Mouse (Mus musculus): ENCODE data around the gene St8sia6.
"Not testable (repeated sequence)": the region's sequence is repeated elsewhere in the genome, so short reads cannot be mapped to it uniquely, and the experiment has no call there.

St8sia6 gene

DNA sequence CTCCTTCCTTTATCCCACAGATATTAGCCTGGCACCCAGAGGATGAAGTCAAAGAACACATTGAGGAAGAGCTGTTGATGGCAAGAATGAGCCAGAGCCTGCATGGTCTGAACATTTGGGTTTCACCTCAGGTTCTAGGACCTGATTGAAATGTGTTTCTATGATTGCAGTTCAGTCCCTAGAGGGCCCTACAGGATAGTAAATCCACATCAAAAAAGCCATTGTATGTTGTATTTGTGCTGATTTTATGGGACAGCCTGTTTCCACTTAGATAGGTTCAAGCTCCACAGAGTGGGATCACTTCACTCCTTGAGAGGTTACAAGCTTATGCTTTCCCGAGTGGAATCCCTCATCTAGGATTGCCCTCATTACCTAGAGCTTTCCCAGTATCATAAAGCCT lies 159.0 kb downstream of the St8sia6 start:
- DNase-seq (ENCODE audit: low spot score in 2 of 2): no peak

DNA sequence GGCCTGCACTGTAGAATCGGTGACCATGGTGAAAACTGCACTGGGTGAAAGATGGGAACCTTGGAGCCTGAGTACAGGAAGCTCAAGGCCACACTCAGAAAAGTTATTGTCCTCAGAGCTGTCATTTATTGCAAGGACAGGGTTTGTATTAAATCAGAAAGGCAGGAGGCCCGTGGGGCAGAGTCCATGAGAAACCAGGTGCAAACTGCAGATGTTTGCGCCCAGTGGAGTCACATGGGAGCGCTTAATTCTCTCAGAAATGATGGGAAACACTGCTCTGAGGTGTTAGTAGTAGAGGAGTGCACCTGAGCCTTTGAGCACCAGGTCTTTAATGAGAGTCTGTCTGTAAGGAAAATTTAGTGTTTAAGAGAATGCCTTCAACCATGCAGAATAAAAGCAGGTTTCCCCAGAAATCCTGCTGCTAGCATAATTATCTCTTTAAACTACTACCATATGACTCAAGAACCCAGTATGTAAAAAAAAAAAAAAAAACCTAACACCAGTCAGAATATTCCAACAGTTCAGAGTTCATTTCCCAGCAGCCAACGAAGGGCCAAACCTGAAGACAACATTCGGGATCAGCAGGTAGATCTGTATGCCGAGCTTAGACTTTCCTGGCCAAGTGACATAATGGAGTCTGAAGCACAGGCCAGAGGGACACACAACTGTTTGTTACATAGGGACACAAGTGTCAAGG lies 163.6 kb downstream of the St8sia6 start:
- DNase-seq (ENCODE audit: low spot score in 2 of 2): no peak

DNA sequence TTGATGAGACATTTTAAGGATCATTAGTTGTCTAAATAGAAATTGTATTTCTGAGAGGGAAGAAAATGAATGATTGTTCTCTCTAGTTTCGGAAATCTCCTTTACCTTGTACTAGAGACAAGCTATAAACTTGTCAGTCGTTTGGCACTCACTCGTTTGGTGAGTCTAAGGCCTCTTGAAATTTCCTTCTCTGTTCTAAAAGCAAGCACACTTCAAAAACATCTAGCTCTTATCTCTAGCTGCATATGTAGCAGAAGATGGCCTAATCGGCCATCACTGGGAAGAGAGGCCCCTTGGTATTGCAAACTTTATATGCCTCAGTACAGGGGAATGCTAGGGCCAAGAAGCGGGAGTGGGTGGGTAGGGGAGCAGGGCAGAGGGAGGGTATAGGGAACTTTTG lies 190.2 kb downstream of the St8sia6 start:
- not testable (repeated sequence) for DNase-seq (ENCODE audit: low spot score in 2 of 2)

DNA sequence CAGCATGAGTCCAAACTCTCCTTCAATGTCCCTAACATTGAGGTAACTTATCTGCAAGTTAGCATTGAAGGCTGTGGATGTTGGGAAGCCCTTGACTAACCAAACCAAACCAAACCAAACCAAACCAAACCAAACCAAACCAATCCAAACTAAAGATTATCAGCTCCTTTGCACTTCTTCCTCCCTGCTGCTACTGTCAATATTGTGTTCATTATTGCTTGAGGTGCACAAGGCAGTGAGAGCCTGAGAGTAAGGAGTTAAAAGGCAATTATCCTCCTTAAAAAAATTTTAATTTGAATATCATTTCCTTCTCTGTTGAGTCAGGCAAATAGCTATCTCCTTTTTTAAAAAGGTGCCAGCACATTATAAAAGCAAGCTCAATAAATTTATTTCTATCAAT lies 190.8 kb downstream of the St8sia6 start:
- DNase-seq (ENCODE audit: low spot score in 2 of 2): no peak

Measured in spleen, postnatal 36 days (tissue).